Mouse (Mus musculus) T-helper 1 cell (primary cell): Measurements from ENCODE around the gene Pcyt2.

Source experiments
- in situ Hi-C: fragments of 300-600 bp; cut with MboI, MseI; formaldehyde crosslinking; loops from one replicate; pipeline ENCODE4 v1.15.1; 2025; ENCODE audit warnings: high pct_unique_total_duplicates

Gene Pcyt2

GRCm38 (mm10) chr11:120562949-120563348, 54.8 kb downstream of the Pcyt2 start:
- in situ Hi-C loops = loop anchor here (5.0 kb wide), 1 partner anchor 51 kb away; no protein-coding TSS in a partner anchor

- in situ Hi-C loops = loop anchor here (5.0 kb wide), 1 partner anchor 49 kb away; no protein-coding TSS in a partner anchor
Observed at GRCm38 (mm10) chr11:120560952-120561728, 56.6 kb downstream of the Pcyt2 start.
